ENCODE assay signal across 14 mouse cellular contexts in the genomic region with DNA sequence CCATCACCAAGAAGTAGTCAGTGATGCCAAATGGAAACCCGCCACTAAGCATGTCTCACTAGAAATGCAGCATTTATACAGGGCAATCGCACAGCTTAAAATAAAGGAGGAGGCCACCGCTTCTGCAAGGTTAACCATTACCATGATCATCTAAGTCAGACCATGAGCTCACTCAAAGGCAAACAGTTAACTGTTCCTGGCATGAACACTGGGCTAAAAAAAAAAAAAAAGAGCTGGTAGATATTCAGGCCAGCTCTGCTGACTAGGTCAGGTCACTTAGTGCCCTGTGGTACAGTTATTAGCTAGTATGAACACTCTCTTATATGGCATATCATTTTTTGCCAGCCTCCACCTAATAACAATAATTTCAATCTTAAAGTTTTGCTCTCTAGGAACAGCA.
"Had no signal": no experiment of that assay in that cellular context is flagged by ENCODE, and none has a peak within 500 bp of the region (broad histone marks: within the 10 kb centered on the region; RNA-seq: fewer than 3 reads in every experiment).

No protein-coding gene starts in this region.

- H3K4me3 ChIP-seq: hindbrain, embryonic 15.5 days; limb, embryonic 15.5 days; midbrain, embryonic 10.5 days; myocyte; neural tube, embryonic 15.5 days had no signal

- ATAC-seq: intestine, postnatal 0 days had no signal

- H3K27ac ChIP-seq: hindbrain, embryonic 15.5 days; limb, embryonic 15.5 days; midbrain, embryonic 10.5 days; neural tube, embryonic 15.5 days had no signal

- H3K4me2 ChIP-seq: hindbrain, embryonic 15.5 days; limb, embryonic 15.5 days; lung, embryonic 14.5 days; neural tube, embryonic 15.5 days had no signal

- DNase-seq: layer of hippocampus, postnatal 36 days; lung, embryonic 14.5 days; lung, postnatal 10 days; lung, postnatal 4 days; midbrain, embryonic 14.5 days; right cerebral cortex, adult 18-20 months; right cerebral cortex, postnatal 25 days; thymus, postnatal 36 days had no signal

- H3K9me3 ChIP-seq: hindbrain, embryonic 15.5 days; limb, embryonic 15.5 days; midbrain, embryonic 10.5 days; neural tube, embryonic 15.5 days had no signal

- H3K27me3 ChIP-seq: hindbrain, embryonic 15.5 days; limb, embryonic 15.5 days; neural tube, embryonic 15.5 days had no signal

- H3K9ac ChIP-seq: hindbrain, embryonic 15.5 days; limb, embryonic 15.5 days; lung, embryonic 14.5 days; neural tube, embryonic 15.5 days had no signal
